Mouse (Mus musculus) CH12F3 (cell line): Measurements from ENCODE around the gene Lrrc8c.
"Not testable (repeated sequence)": the region's sequence is repeated elsewhere in the genome, so short reads cannot be mapped to it uniquely, and the experiment has no call there.

Source experiments
- in situ Hi-C: fragments of 300-500 bp; cut with MboI; formaldehyde crosslinking; loops from 2 replicates; pipeline ENCODE4 v1.14.3; 2020; ENCODE audit warnings: low sequenced_read_pairs

Gene Lrrc8c

GRCm38 (mm10) chr5:105629955-105630354, 110.8 kb downstream of the Lrrc8c start:
- in situ Hi-C loops: no loop called here

- in situ Hi-C loops: no loop called here
Observed at GRCm38 (mm10) chr5:105632066-105632465, 112.9 kb downstream of the Lrrc8c start.

- in situ Hi-C loops: no loop called here
Observed at GRCm38 (mm10) chr5:105635576-105635975, 116.4 kb downstream of the Lrrc8c start.

GRCm38 (mm10) chr5:105636484-105637191, 117.5 kb downstream of the Lrrc8c start:
- in situ Hi-C loops: no loop called here

GRCm38 (mm10) chr5:105638266-105638665, 119.1 kb downstream of the Lrrc8c start:
- in situ Hi-C loops: not testable (repeated sequence)

GRCm38 (mm10) chr5:105638916-105639315, 119.7 kb downstream of the Lrrc8c start:
- in situ Hi-C loops: no loop called here

GRCm38 (mm10) chr5:105639363-105639762, 120.2 kb downstream of the Lrrc8c start:
- in situ Hi-C loops: no loop called here

GRCm38 (mm10) chr5:105642517-105642916, 123.3 kb downstream of the Lrrc8c start:
- in situ Hi-C loops: loop anchor here (10.0 kb wide), 1 partner anchor 128 kb away; the partner anchor contains the start of gene Lrrc8c

GRCm38 (mm10) chr5:105643276-105643675, 124.1 kb downstream of the Lrrc8c start:
- in situ Hi-C loops: loop anchor here (10.0 kb wide), 1 partner anchor 128 kb away; the partner anchor contains the start of gene Lrrc8c

GRCm38 (mm10) chr5:105644195-105644594, 125.0 kb downstream of the Lrrc8c start:
- in situ Hi-C loops: loop anchor here (10.0 kb wide), 1 partner anchor 129 kb away; the partner anchor contains the start of gene Lrrc8c

- in situ Hi-C loops: loop anchor here (10.0 kb wide), 1 partner anchor 132 kb away; the partner anchor contains the start of gene Lrrc8c
Observed at GRCm38 (mm10) chr5:105647094-105647493, 127.9 kb downstream of the Lrrc8c start.

GRCm38 (mm10) chr5:105648648-105649287, 129.6 kb downstream of the Lrrc8c start:
- in situ Hi-C loops: loop anchor here (10.0 kb wide), 1 partner anchor 134 kb away; the partner anchor contains the start of gene Lrrc8c

GRCm38 (mm10) chr5:105649514-105650001, 130.4 kb downstream of the Lrrc8c start:
- in situ Hi-C loops: loop anchor here (5.0 to 10.0 kb wide), 3 partner anchors 135 to 242 kb away; partner anchors contain the start of gene Lrrc8c

- in situ Hi-C loops: loop anchor here (5.0 to 10.0 kb wide), 2 partner anchors 156 to 244 kb away; no protein-coding TSS in a partner anchor
Observed at GRCm38 (mm10) chr5:105650728-105651479, 131.7 kb downstream of the Lrrc8c start.

- in situ Hi-C loops: loop anchor here (5.0 to 10.0 kb wide), 2 partner anchors 157 to 244 kb away; no protein-coding TSS in a partner anchor
Observed at GRCm38 (mm10) chr5:105651561-105651991, 132.4 kb downstream of the Lrrc8c start.

GRCm38 (mm10) chr5:105654237-105655063, 135.3 kb downstream of the Lrrc8c start:
- in situ Hi-C loops: loop anchor here (5.0 to 10.0 kb wide), 2 partner anchors 160 to 247 kb away; no protein-coding TSS in a partner anchor

- in situ Hi-C loops: loop anchor here (10.0 kb wide), 1 partner anchor 160 kb away; no protein-coding TSS in a partner anchor
Observed at GRCm38 (mm10) chr5:105655100-105655734, 136.0 kb downstream of the Lrrc8c start.

GRCm38 (mm10) chr5:105661894-105662293, 142.7 kb downstream of the Lrrc8c start:
- in situ Hi-C loops: no loop called here
